Mouse (Mus musculus) layer of hippocampus, postnatal 10 days (tissue): ENCODE data around the gene Agmo. TPM values are rescaled to one million over a fixed set of nuclear protein-coding genes. Genes with fewer than 3 reads are reported as not detected.

Experiments
- total RNA-seq, 2 experiments: library from RNA; stranded (reverse); gene quantifications; 2 replicates each; pipeline ENCODE4 v1.2.3; 2021

Agmo gene
- total RNA-seq, 2 experiments from 2014 or later = 2.2 to 2.3 TPM

Other genes with a start within 250 kb of the Agmo start
- not detected for gene Meox2, start 133.1 kb upstream of the Agmo start, total RNA-seq